Mouse (Mus musculus) bone marrow macrophage, adult 2 months (primary cell): Measurements from ENCODE around the gene Rab7.

Experiments
- CTCF ChIP-seq: IDR thresholded peaks from 2 replicates; pipeline ENCODE4 v1.5.1; 2012; ENCODE audit warnings: low read depth, mild to moderate bottlenecking, low read length, moderate library complexity
- POLR2A ChIP-seq: IDR thresholded peaks from 2 replicates; pipeline ENCODE4 v1.6.1; 2012; ENCODE audit warnings: mild to moderate bottlenecking, low read depth, low read length, borderline replicate concordance

- TF ChIP-seq POLR2A (no peak), CTCF (no peak)
These were observed 14.6 kb downstream of the Rab7 start for GRCm38 (mm10) chr6:88030432-88030831.
